Mouse (Mus musculus) heart, embryonic 13.5 days (tissue): Measurements from ENCODE around the gene Sgip1. TPM values are rescaled to one million over a fixed set of nuclear protein-coding genes. Genes with fewer than 3 reads are reported as not detected.

Source experiments
- ATAC-seq: fragments of 200-750 bp; cut with Nextera tagmentation; 2 replicates; pipeline ENCODE4 v1.8.0; 2017; ENCODE audit warnings: moderate TSS enrichment; ENCODE audit not compliant: insufficient number of reproducible peaks, low FRiP score, low TSS enrichment; ENCODE audit errors: extremely low read depth
- H3K27ac ChIP-seq: fragments of 300-500 bp; sonication (generic); replicated peaks from 2 replicates; pipeline ENCODE4 v1.5.1; 2015; ENCODE audit warnings: moderate library complexity, mild to moderate bottlenecking, inconsistent platforms
- H3K27me3 ChIP-seq: fragments of 300-500 bp; sonication (generic); replicated peaks from 2 replicates; pipeline ENCODE4 v1.6.1; 2015; ENCODE audit warnings: mild to moderate bottlenecking, inconsistent platforms
- H3K36me3 ChIP-seq: fragments of 300-500 bp; sonication (generic); 2 replicates; pipeline ENCODE4 v1.6.1; 2015; ENCODE audit warnings: mild to moderate bottlenecking, inconsistent platforms
- H3K4me1 ChIP-seq: fragments of 300-500 bp; sonication (generic); 2 replicates; pipeline ENCODE4 v1.6.1; 2015; ENCODE audit warnings: inconsistent platforms
- H3K4me2 ChIP-seq: fragments of 300-500 bp; sonication (generic); 2 replicates; pipeline ENCODE4 v1.6.1; 2015; ENCODE audit warnings: inconsistent platforms, mild to moderate bottlenecking, moderate library complexity
- H3K4me3 ChIP-seq: fragments of 300-500 bp; sonication (generic); 2 replicates; pipeline ENCODE4 v1.5.1; 2015; ENCODE audit warnings: moderate library complexity, mild to moderate bottlenecking, inconsistent platforms
- H3K9ac ChIP-seq: fragments of 300-500 bp; sonication (generic); 2 replicates; pipeline ENCODE4 v1.6.1; 2015; ENCODE audit warnings: inconsistent platforms, mild to moderate bottlenecking, moderate library complexity
- H3K9me3 ChIP-seq: fragments of 300-500 bp; sonication (generic); 2 replicates; pipeline ENCODE4 v1.6.1; 2016; ENCODE audit warnings: inconsistent platforms
- WGBS: fragments of 180-500 bp; shearing (Covaris S2); methylation state at CpG from one replicate; pipeline ENCODE4 v1.1.7; 2015; ENCODE audit warnings: mixed read lengths; 5-methylcytosine and 5-hydroxymethylcytosine counted together
- polyA plus RNA-seq: library from polyadenylated mRNA; unstranded; fragments of >200 nt; fragmentation: Nextera tagmentation; extraction: Ambion mirVana; gene quantifications from 2 replicates; pipeline ENCODE4 v1.2.1, GENCODE M21; 2015

The Sgip1 gene
- polyA plus RNA-seq, 1 experiment from 2014 or later: 1.3 TPM

- no peaks in the 10 kb centered on the region for H3K27me3 ChIP-seq
- WGBS: 75% methylated on average over 11 of the region's 11 CpGs
These were observed 100.0 kb downstream of the Sgip1 start for GRCm38 (mm10) chr4:102840956-102841729.

GRCm38 (mm10) chr4:102850498-102850897 lies 109.4 kb downstream of the Sgip1 start:
- WGBS: 76% methylated on average over 6 of the region's 6 CpGs

More at GRCm38 (mm10) chr4:102840956-102841729, 100.0 kb downstream of the Sgip1 start:
- Histone ChIP-seq H3K36me3 (no peaks in the 10 kb centered on the region), H3K9ac (no peak overlapping the region), H3K4me2 (no peak overlapping the region), H3K27ac (no peak overlapping the region), H3K4me3 (no peak overlapping the region), H3K9me3 (no peaks in the 10 kb centered on the region), H3K4me1 (no peaks in the 10 kb centered on the region)
- no peak for ATAC-seq

GRCm38 (mm10) chr4:102851161-102851560 lies 110.1 kb downstream of the Sgip1 start:
- Histone ChIP-seq H3K4me3 (no peak overlapping the region), H3K9me3 (no peaks in the 10 kb centered on the region), H3K4me1 (peaks cover 5% of the 10 kb centered on the region; the same call in 1 of the 2 replicates), H3K9ac (no peak overlapping the region), H3K27me3 (0 out of 2 replicates have a peak, but pooled peaks cover 3% of the 10 kb centered on the region), H3K36me3 (no peaks in the 10 kb centered on the region), H3K27ac (no peak overlapping the region), H3K4me2 (no peak overlapping the region)
- whole genome bisulfite sequencing: 44% methylated on average over 1 of the region's 1 CpGs
- no peak for ATAC-seq

More at GRCm38 (mm10) chr4:102850498-102850897, 109.4 kb downstream of the Sgip1 start:
- Histone ChIP-seq H3K4me2 (no peak overlapping the region), H3K27me3 (0 out of 2 replicates have a peak, but pooled peaks cover 3% of the 10 kb centered on the region), H3K36me3 (no peaks in the 10 kb centered on the region), H3K9ac (no peak overlapping the region), H3K4me3 (no peak overlapping the region), H3K4me1 (peaks cover 5% of the 10 kb centered on the region; the same call in 1 of the 2 replicates), H3K9me3 (no peaks in the 10 kb centered on the region), H3K27ac (no peak overlapping the region)
- ATAC-seq: no peak

- Histone ChIP-seq H3K27me3 (0 out of 2 replicates have a peak, but pooled peaks cover 3% of the 10 kb centered on the region), H3K4me1 (peaks cover 5% of the 10 kb centered on the region; the same call in 1 of the 2 replicates), H3K36me3 (no peaks in the 10 kb centered on the region), H3K27ac (no peak overlapping the region), H3K4me2 (no peak overlapping the region), H3K9ac (no peak overlapping the region), H3K9me3 (no peaks in the 10 kb centered on the region), H3K4me3 (no peak overlapping the region)
- WGBS: 78% methylated on average over 3 of the region's 3 CpGs
- ATAC-seq: no peak
These were observed 111.2 kb downstream of the Sgip1 start for GRCm38 (mm10) chr4:102852290-102852689.

- no peak overlapping the region for H3K4me3 ChIP-seq
- no peak for ATAC-seq
- no peaks in the 10 kb centered on the region for H3K36me3 ChIP-seq
- H3K4me1 ChIP-seq: peaks cover 5% of the 10 kb centered on the region; the same call in 1 of the 2 replicates
- H3K4me2 ChIP-seq: no peak overlapping the region
- H3K9me3 ChIP-seq: no peaks in the 10 kb centered on the region
- 70% methylated on average over 5 of the region's 5 CpGs for WGBS
- 0 out of 2 replicates have a peak, but pooled peaks cover 3% of the 10 kb centered on the region for H3K27me3 ChIP-seq
- no peak overlapping the region for H3K27ac ChIP-seq
- H3K9ac ChIP-seq: no peak overlapping the region
These were observed 111.7 kb downstream of the Sgip1 start for GRCm38 (mm10) chr4:102852808-102853207.

GRCm38 (mm10) chr4:102853330-102854022 lies 112.4 kb downstream of the Sgip1 start:
- H3K4me3 ChIP-seq: no peak overlapping the region
- no peak for ATAC-seq
- WGBS: 62% methylated on average over 9 of the region's 9 CpGs

GRCm38 (mm10) chr4:102854928-102855892 lies 114.1 kb downstream of the Sgip1 start:
- H3K9ac ChIP-seq: no peak overlapping the region
- H3K36me3 ChIP-seq: no peaks in the 10 kb centered on the region
- no peak for ATAC-seq
- no peaks in the 10 kb centered on the region for H3K9me3 ChIP-seq
- H3K27ac ChIP-seq: no peak overlapping the region
- peaks cover 5% of the 10 kb centered on the region; the same call in 1 of the 2 replicates for H3K4me1 ChIP-seq
- H3K4me3 ChIP-seq: no peak overlapping the region
- H3K4me2 ChIP-seq: no peak overlapping the region
- WGBS: 71% methylated on average over 10 of the region's 10 CpGs
- 0 out of 2 replicates have a peak, but pooled peaks cover 3% of the 10 kb centered on the region for H3K27me3 ChIP-seq

More at GRCm38 (mm10) chr4:102853330-102854022, 112.4 kb downstream of the Sgip1 start:
- H3K4me2 ChIP-seq: no peak overlapping the region
- no peak overlapping the region for H3K9ac ChIP-seq
- 0 out of 2 replicates have a peak, but pooled peaks cover 3% of the 10 kb centered on the region for H3K27me3 ChIP-seq
- no peaks in the 10 kb centered on the region for H3K36me3 ChIP-seq
- peaks cover 5% of the 10 kb centered on the region; the same call in 1 of the 2 replicates for H3K4me1 ChIP-seq
- H3K27ac ChIP-seq: no peak overlapping the region
- no peaks in the 10 kb centered on the region for H3K9me3 ChIP-seq

- no peaks in the 10 kb centered on the region for H3K9me3 ChIP-seq
- H3K4me1 ChIP-seq: peaks cover 5% of the 10 kb centered on the region; the same call in 1 of the 2 replicates
- H3K4me3 ChIP-seq: peak overlapping the region; percentile 19; the same call in 1 of the 2 replicates
- H3K27me3 ChIP-seq: 0 out of 2 replicates have a peak, but pooled peaks cover 3% of the 10 kb centered on the region
- no peak for ATAC-seq
- no peaks in the 10 kb centered on the region for H3K36me3 ChIP-seq
- 56% methylated on average over 7 of the region's 7 CpGs for WGBS
- no peak overlapping the region for H3K27ac ChIP-seq
- H3K4me2 ChIP-seq: peak overlapping the region; percentile 34
- no peak overlapping the region for H3K9ac ChIP-seq
These were observed 115.0 kb downstream of the Sgip1 start for GRCm38 (mm10) chr4:102856086-102856485.

- Histone ChIP-seq H3K36me3 (no peaks in the 10 kb centered on the region), H3K27me3 (no peaks in the 10 kb centered on the region), H3K4me3 (no peak overlapping the region), H3K9me3 (no peaks in the 10 kb centered on the region), H3K27ac (no peak overlapping the region), H3K9ac (no peak overlapping the region), H3K4me2 (no peak overlapping the region), H3K4me1 (no peaks in the 10 kb centered on the region)
- no peak for ATAC-seq
- WGBS: 84% methylated on average over 15 of the region's 15 CpGs
These were observed 118.4 kb downstream of the Sgip1 start for GRCm38 (mm10) chr4:102859259-102860194.
